Mouse (Mus musculus) neural tube, embryonic 15.5 days (tissue): ENCODE measurements around the gene Pds5a. TPM values are rescaled to one million over a fixed set of nuclear protein-coding genes. Genes with fewer than 3 reads are reported as not detected.

Experiments used
- ATAC-seq: fragments of 200-750 bp; cut with Nextera tagmentation; 2 replicates; pipeline ENCODE4 v1.8.0; 2017; ENCODE audit warnings: mild to moderate bottlenecking, moderate TSS enrichment, moderate library complexity; ENCODE audit not compliant: low FRiP score
- H3K27ac ChIP-seq: fragments of 300-500 bp; sonication (generic); replicated peaks from 2 replicates; pipeline ENCODE4 v1.5.1; 2015; ENCODE audit warnings: mild to moderate bottlenecking, inconsistent platforms
- H3K27me3 ChIP-seq: fragments of 300-500 bp; sonication (generic); replicated peaks from 2 replicates; pipeline ENCODE4 v1.6.1; 2015; ENCODE audit warnings: inconsistent platforms
- H3K36me3 ChIP-seq: fragments of 300-500 bp; sonication (generic); 2 replicates; pipeline ENCODE4 v1.6.1; 2015; ENCODE audit warnings: inconsistent platforms
- H3K4me1 ChIP-seq: fragments of 300-500 bp; sonication (generic); 2 replicates; pipeline ENCODE4 v1.6.1; 2015; ENCODE audit warnings: inconsistent platforms
- H3K4me2 ChIP-seq: fragments of 300-500 bp; sonication (generic); 2 replicates; pipeline ENCODE4 v1.6.1; 2015; ENCODE audit warnings: inconsistent platforms, mild to moderate bottlenecking, moderate library complexity
- H3K4me3 ChIP-seq: fragments of 300-500 bp; sonication (generic); replicated peaks from 2 replicates; pipeline ENCODE4 v1.5.1; 2015; ENCODE audit warnings: mild to moderate bottlenecking, inconsistent platforms
- H3K9ac ChIP-seq: fragments of 300-500 bp; sonication (generic); replicated peaks from 2 replicates; pipeline ENCODE4 v1.6.1; 2015; ENCODE audit warnings: mild to moderate bottlenecking, inconsistent platforms
- H3K9me3 ChIP-seq: fragments of 300-500 bp; sonication (generic); replicated peaks from 2 replicates; pipeline ENCODE4 v1.6.1; 2016; ENCODE audit warnings: inconsistent platforms
- WGBS: fragments of 180-500 bp; shearing (Covaris S2); methylation state at CpG from one replicate; pipeline ENCODE4 v1.1.7; 2015; ENCODE audit warnings: mixed read lengths; 5-methylcytosine and 5-hydroxymethylcytosine counted together
- polyA plus RNA-seq: library from polyadenylated mRNA; unstranded; fragments of >200 nt; fragmentation: Nextera tagmentation; extraction: Ambion mirVana; gene quantifications from 2 replicates; pipeline ENCODE4 v1.2.1, GENCODE M21; 2015

Pds5a gene
- polyA plus RNA-seq, 1 experiment from 2014 or later, result 35.6 TPM

DNA sequence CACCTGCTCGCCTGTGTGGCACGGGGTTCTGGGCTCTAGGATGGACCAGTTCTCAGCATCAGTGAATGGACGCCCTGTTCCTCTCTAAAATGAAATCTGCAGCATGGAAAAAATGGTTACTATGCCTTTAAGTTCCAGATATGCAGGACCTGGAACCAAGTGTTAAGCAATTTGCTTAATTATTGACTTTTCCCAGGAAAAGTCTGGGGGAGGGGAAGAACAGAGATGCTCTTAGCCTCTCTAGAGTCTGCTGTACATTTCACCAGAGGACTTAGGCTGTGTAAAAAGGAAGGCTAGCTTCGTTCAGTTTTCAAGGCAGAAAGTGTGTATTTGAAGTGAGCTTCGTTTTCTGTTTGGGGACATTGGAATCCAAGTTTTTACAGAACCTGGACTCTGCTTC lies 88.3 kb downstream of the Pds5a start:
- Histone ChIP-seq H3K4me2 (no peak overlapping the region), H3K27ac (no peak overlapping the region), H3K4me3 (no peak overlapping the region), H3K9me3 (no peaks in the 10 kb centered on the region), H3K27me3 (no peaks in the 10 kb centered on the region), H3K9ac (no peak overlapping the region), H3K36me3 (peaks cover 9% of the 10 kb centered on the region; the same call in 1 of the 2 replicates), H3K4me1 (no peaks in the 10 kb centered on the region)
- ATAC-seq, result no peak
- 86% methylated on average over 5 of the region's 5 CpGs for WGBS

DNA sequence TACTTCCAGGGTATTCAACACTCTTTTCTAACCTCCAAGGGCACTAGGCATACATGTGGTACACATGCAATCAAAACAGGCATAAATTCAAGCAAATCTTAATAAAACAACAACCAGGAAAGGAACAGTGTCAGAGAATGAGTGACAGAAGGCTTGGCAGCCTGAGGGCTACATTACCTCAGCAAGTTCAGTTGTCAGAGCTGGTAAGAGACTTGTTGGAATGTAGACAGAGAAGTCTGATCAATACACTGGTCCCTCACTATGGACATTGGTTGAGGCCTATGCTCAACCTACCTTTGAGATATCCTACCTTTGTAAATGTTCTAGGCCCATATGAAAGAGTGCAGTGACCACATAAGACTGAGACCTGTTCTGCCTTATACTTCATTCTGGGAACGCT lies 91.3 kb downstream of the Pds5a start:
- H3K9ac ChIP-seq, result no peak overlapping the region
- no peak overlapping the region for H3K27ac ChIP-seq
- H3K27me3 ChIP-seq, result no peaks in the 10 kb centered on the region
- no peak overlapping the region for H3K4me3 ChIP-seq
- no peak for ATAC-seq
- 89% methylated on average over 1 of the region's 1 CpGs for WGBS
- no peak overlapping the region for H3K4me2 ChIP-seq
- H3K36me3 ChIP-seq, result peaks cover 10% of the 10 kb centered on the region
- H3K9me3 ChIP-seq, result no peaks in the 10 kb centered on the region
- no peaks in the 10 kb centered on the region for H3K4me1 ChIP-seq

DNA sequence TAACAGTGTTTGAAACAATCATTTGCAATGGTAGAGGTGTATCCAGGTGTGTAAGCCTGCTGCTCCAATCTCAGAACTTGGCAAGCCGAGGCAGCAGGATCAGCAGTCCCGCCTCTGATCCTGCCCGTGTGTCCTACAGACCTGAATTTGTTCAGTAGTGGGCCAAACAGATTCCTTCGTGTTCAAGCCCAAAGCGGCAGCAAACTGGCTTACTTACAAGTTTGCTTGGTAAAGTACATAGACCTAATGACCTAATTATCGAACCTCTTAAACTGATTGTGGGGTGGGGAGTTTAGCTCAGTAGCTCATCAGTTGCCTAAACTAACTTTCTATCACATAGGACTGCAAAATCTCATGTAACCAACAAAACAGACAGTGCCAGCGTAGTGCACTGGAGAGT lies 98.4 kb downstream of the Pds5a start:
- no peaks in the 10 kb centered on the region for H3K27me3 ChIP-seq
- no peaks in the 10 kb centered on the region for H3K9me3 ChIP-seq
- no peak overlapping the region for H3K4me3 ChIP-seq
- no peak overlapping the region for H3K27ac ChIP-seq
- no peak overlapping the region for H3K4me2 ChIP-seq
- H3K9ac ChIP-seq, result no peak overlapping the region
- no peaks in the 10 kb centered on the region for H3K4me1 ChIP-seq
- peaks cover 22% of the 10 kb centered on the region for H3K36me3 ChIP-seq
- no peak for ATAC-seq
- WGBS, result 95% methylated on average over 7 of the region's 7 CpGs

- H3K4me2 ChIP-seq, result no peak overlapping the region
- 86% methylated on average over 2 of the region's 2 CpGs for WGBS
- ATAC-seq, result no peak
- H3K4me1 ChIP-seq, result no peaks in the 10 kb centered on the region
- no peaks in the 10 kb centered on the region for H3K9me3 ChIP-seq
- H3K36me3 ChIP-seq, result peaks cover 16% of the 10 kb centered on the region
- no peak overlapping the region for H3K27ac ChIP-seq
- no peaks in the 10 kb centered on the region for H3K27me3 ChIP-seq
- H3K4me3 ChIP-seq, result no peak overlapping the region
- no peak overlapping the region for H3K9ac ChIP-seq
Observed at GRCm38 (mm10) chr5:65592421-65592820, 105.7 kb downstream of the Pds5a start.

GRCm38 (mm10) chr5:65590199-65590598 lies 107.9 kb downstream of the Pds5a start:
- Histone ChIP-seq H3K9me3 (no peaks in the 10 kb centered on the region), H3K36me3 (peaks cover 18% of the 10 kb centered on the region), H3K9ac (no peak overlapping the region), H3K4me2 (no peak overlapping the region), H3K27ac (no peak overlapping the region), H3K4me1 (no peaks in the 10 kb centered on the region), H3K27me3 (no peaks in the 10 kb centered on the region), H3K4me3 (no peak overlapping the region)
- ATAC-seq, result no peak
- WGBS, result 93% methylated on average over 1 of the region's 1 CpGs

DNA sequence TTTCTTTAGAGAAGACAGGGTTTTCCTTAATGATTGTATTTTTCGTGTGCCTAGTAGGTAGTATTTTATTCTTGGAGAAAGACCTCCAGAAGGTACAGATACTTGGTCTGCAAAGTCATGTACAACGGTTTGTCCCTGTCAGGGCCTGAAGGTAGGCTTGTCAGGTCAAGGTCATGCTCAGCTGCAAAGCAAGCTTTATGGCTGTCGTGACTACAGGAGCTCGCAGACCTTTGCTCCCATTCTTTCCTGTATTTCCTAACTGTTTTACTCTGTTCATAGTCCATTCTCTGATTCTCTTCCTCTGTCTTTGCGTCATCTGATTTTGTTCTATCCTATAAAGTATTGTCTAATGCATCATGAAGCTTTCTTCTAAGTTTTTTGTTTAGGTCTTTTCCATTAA lies 111.8 kb downstream of the Pds5a start:
- no peak overlapping the region for H3K27ac ChIP-seq
- H3K4me2 ChIP-seq, result no peak overlapping the region
- H3K9me3 ChIP-seq, result no peaks in the 10 kb centered on the region
- no peaks in the 10 kb centered on the region for H3K27me3 ChIP-seq
- H3K4me1 ChIP-seq, result no peaks in the 10 kb centered on the region
- no peak overlapping the region for H3K4me3 ChIP-seq
- H3K36me3 ChIP-seq, result 0 out of 2 replicates have a peak, but pooled peaks cover 8% of the 10 kb centered on the region
- WGBS, result 88% methylated on average over 5 of the region's 5 CpGs
- no peak for ATAC-seq
- no peak overlapping the region for H3K9ac ChIP-seq

DNA sequence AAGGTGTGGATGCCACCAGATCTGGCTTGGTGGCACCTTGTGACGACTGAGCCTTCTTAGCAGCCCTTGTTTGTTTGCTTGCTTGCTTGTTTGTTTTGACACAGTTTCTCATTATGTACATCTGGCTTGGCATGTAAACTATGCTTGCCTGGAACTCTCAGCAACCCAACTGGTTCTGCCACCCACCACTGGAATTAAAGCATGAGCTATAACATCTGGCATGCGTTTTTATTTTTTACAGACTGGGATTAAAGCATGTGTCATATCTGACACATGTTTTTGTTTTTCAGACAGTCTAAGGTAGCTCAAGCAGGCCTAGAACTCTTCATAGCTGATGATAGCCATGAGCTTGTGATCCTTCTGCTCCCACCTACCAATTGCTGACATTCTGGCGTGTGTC lies 119.5 kb downstream of the Pds5a start:
- WGBS, result 90% methylated on average over 3 of the region's 3 CpGs
- Histone ChIP-seq H3K27ac (no peak overlapping the region), H3K4me3 (no peak overlapping the region), H3K9me3 (no peaks in the 10 kb centered on the region), H3K27me3 (no peaks in the 10 kb centered on the region), H3K4me2 (no peak overlapping the region), H3K4me1 (no peaks in the 10 kb centered on the region), H3K9ac (no peak overlapping the region), H3K36me3 (0 out of 2 replicates have a peak, but pooled peaks cover 4% of the 10 kb centered on the region)
- no peak for ATAC-seq

DNA sequence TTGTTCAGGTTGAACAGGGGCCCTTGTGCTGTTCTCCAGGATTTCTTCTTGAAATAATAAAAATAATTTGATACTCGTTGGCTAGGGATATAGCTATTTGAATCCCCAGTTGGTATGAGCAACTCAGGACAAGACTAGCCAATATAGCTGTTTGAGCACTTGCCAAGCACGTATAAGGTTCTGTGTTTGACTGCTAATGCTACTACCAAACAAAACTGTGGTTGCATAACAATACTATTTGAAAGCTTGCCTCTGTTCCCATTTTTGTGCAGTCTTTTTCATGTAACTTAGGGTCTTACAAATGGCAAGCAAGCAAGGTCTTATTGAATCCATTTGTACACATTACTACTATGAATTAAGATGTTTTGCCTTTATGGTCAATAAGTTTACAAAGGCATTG lies 122.2 kb downstream of the Pds5a start:
- ATAC-seq, result no peak
- Histone ChIP-seq H3K27ac (no peak overlapping the region), H3K4me3 (no peak overlapping the region), H3K9me3 (no peaks in the 10 kb centered on the region), H3K4me2 (no peak overlapping the region), H3K4me1 (no peaks in the 10 kb centered on the region), H3K9ac (no peak overlapping the region), H3K27me3 (no peaks in the 10 kb centered on the region), H3K36me3 (peaks cover 12% of the 10 kb centered on the region; the same call in 1 of the 2 replicates)
- WGBS, result 82% methylated on average over 2 of the region's 2 CpGs

GRCm38 (mm10) chr5:65574876-65575275 lies 123.2 kb downstream of the Pds5a start:
- WGBS, result 91% methylated on average over 2 of the region's 2 CpGs

DNA sequence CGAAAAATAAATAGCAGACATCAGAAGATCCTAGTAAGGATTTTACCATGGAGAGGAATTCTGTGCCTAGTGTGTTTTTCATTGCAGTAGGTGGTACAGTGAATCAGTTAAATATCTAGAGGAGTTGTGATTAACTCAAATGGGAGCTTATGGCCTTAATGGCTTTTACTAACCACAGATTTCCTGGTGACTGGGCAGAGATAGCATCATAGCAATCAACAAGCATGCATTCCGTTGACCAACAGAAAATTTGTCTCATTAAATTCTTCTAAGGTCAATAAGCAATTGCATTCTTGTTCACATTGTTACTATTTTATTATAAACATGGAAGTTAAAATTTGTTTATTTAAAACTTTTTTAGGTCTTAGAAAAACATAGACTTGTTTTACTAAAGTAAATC lies 132.6 kb downstream of the Pds5a start:
- Histone ChIP-seq H3K27me3 (no peaks in the 10 kb centered on the region), H3K4me3 (no peak overlapping the region), H3K9ac (no peak overlapping the region), H3K27ac (no peak overlapping the region), H3K4me2 (no peak overlapping the region), H3K36me3 (no peaks in the 10 kb centered on the region), H3K9me3 (no peaks in the 10 kb centered on the region), H3K4me1 (peaks cover 9% of the 10 kb centered on the region)
- WGBS, result 82% methylated on average over 2 of the region's 2 CpGs
- no peak for ATAC-seq

More at GRCm38 (mm10) chr5:65574876-65575275, 123.2 kb downstream of the Pds5a start:
- H3K27ac ChIP-seq, result no peak overlapping the region
- H3K36me3 ChIP-seq, result peaks cover 8% of the 10 kb centered on the region; the same call in 1 of the 2 replicates
- no peaks in the 10 kb centered on the region for H3K4me1 ChIP-seq
- no peaks in the 10 kb centered on the region for H3K9me3 ChIP-seq
- H3K4me2 ChIP-seq, result no peak overlapping the region
- H3K4me3 ChIP-seq, result no peak overlapping the region
- ATAC-seq, result no peak
- H3K9ac ChIP-seq, result no peak overlapping the region
- no peaks in the 10 kb centered on the region for H3K27me3 ChIP-seq

DNA sequence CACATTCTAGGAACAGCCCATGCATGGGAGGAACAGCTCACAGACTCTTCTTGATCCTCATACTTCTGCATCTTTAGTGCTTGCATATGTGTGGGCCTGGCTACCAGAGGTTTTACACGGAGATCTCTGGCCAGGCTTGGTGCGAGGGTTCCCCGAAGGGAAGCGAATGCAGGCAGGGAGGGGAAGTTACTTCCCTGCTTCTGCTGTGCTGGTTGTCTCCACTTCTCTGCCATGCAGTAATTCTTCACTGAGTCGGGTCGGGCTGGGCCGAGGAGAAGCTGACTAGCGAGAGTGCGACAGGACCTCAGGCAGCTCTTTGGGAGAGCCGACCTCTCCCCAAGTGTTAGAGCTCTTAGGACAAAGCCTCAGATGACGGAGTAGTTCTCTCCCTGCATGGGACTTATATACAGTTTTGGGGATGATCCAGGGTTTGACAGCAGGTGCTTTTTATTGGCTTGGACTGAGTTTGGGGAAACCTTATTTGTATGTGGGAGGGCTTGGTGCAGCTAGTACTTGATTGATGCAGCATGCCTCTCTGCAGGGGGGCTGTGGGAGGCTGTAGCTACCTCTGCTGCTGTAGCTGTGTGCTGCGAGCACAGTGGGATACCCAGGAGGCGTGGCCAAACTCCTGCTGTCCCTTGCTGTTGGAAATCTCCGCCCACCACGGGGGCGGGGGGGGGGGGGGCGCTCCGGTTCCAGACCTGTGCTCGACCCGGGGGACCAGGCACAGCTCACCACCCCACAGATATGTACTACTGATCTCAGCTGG lies 136.8 kb downstream of the Pds5a start:
- no peaks in the 10 kb centered on the region for H3K36me3 ChIP-seq
- no peak overlapping the region for H3K4me2 ChIP-seq
- H3K4me1 ChIP-seq, result peaks cover 9% of the 10 kb centered on the region
- H3K4me3 ChIP-seq, result no peak overlapping the region
- peak; percentile 41; the same call in 1 of the 2 replicates for ATAC-seq
- no peaks in the 10 kb centered on the region for H3K9me3 ChIP-seq
- WGBS, result 24% methylated on average over 17 of the region's 20 CpGs
- no peak overlapping the region for H3K9ac ChIP-seq
- no peaks in the 10 kb centered on the region for H3K27me3 ChIP-seq
- peak overlapping the region; percentile 18; the same call in 1 of the 2 replicates for H3K27ac ChIP-seq

DNA sequence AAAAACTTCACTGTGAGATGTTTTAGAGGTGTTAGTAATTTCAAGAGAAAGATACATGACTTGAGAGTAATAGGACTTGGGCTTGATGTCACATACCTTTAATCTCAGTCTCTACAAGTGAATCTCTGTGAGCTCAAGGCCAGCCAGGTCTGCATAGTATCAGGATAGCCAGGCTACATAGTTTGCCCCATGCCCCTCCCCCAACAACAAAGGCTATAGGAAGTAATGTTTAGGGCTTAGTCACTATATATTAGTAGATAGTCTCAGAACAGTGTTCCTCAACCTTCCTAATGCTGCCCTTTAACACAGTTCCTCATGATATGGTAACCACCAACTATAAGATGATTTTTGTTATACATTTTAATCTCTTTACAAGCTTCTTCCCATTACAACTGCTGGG lies 141.0 kb downstream of the Pds5a start:
- H3K4me1 ChIP-seq, result peaks cover 9% of the 10 kb centered on the region
- ATAC-seq, result no peak
- H3K4me3 ChIP-seq, result no peak overlapping the region
- H3K27me3 ChIP-seq, result no peaks in the 10 kb centered on the region
- no peak overlapping the region for H3K4me2 ChIP-seq
- H3K27ac ChIP-seq, result no peak overlapping the region
- no peak overlapping the region for H3K9ac ChIP-seq
- no peaks in the 10 kb centered on the region for H3K9me3 ChIP-seq
- H3K36me3 ChIP-seq, result no peaks in the 10 kb centered on the region
